Mouse (Mus musculus): ENCODE data around the gene Grifin.

Gene Grifin

GRCm38 (mm10) chr5:140549306-140550047, 15.4 kb downstream of the Grifin start:
- 14% methylated on average over 17 of the region's 17 CpGs for WGBS

GRCm38 (mm10) chr5:140546332-140546731, 18.5 kb downstream of the Grifin start:
- 83% methylated on average over 19 of the region's 19 CpGs for WGBS

GRCm38 (mm10) chr5:140545651-140546050, 19.2 kb downstream of the Grifin start:
- WGBS: 70% methylated on average over 6 of the region's 6 CpGs

- WGBS: 50% methylated on average over 9 of the region's 9 CpGs
Measured at GRCm38 (mm10) chr5:140542811-140543575, 21.9 kb downstream of the Grifin start.

GRCm38 (mm10) chr5:140540106-140540505, 24.8 kb downstream of the Grifin start:
- 13% methylated on average over 8 of the region's 8 CpGs for WGBS

- 85% methylated on average over 13 of the region's 13 CpGs for WGBS
Measured at GRCm38 (mm10) chr5:140538111-140538683, 26.7 kb downstream of the Grifin start.

- 56% methylated on average over 2 of the region's 2 CpGs for WGBS
Measured at GRCm38 (mm10) chr5:140526754-140527153, 38.1 kb downstream of the Grifin start.

- 96% methylated on average over 1 of the region's 1 CpGs for WGBS
Measured at GRCm38 (mm10) chr5:140521196-140521595, 43.7 kb downstream of the Grifin start.

GRCm38 (mm10) chr5:140517921-140518230, 47.0 kb downstream of the Grifin start:
- 46% methylated on average over 4 of the region's 4 CpGs for WGBS

GRCm38 (mm10) chr5:140517159-140517920, 47.5 kb downstream of the Grifin start:
- 77% methylated on average over 21 of the region's 21 CpGs for WGBS

- WGBS: 67% methylated on average over 7 of the region's 7 CpGs
Measured at GRCm38 (mm10) chr5:140514799-140515486, 49.9 kb downstream of the Grifin start.

- WGBS: 91% methylated on average over 8 of the region's 8 CpGs
Measured at GRCm38 (mm10) chr5:140513921-140514320, 51.0 kb downstream of the Grifin start.

Measured in cerebral cortex, adult 2 months (tissue).